Mouse (Mus musculus): ENCODE results near the gene Uba6. TPM values are rescaled to one million over a fixed set of nuclear protein-coding genes. Genes with fewer than 3 reads are reported as not detected.

Gene Uba6
- polyA plus RNA-seq, 1 experiment from 2014 or later: 21.6 TPM

DNA sequence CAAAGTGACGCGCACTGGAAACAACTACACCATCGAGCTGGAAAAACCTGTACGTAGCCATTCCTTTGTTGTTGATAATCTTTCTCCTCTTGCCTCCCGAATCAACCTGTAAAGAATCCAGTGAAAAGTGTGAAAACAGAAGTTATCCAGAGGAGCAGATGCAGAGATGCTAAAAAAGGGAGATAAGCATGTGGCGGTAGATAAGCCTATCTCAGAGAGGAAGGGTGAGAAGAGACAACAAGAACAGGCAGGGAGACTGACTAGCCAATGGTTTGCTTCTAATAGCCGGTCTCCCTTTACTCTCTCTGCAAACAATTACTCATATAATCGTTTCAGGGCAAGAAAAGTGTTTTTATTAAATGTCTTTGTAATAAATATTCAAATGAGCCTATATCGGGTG lies 77.8 kb downstream of the Uba6 start:
- Histone ChIP-seq H3K9ac (ENCODE audit: low read length) (no peak overlapping the region), H3K4me3 (ENCODE audit: low read depth, low read length) (no peak overlapping the region), H3K27ac (replicated peaks; ENCODE audit: low read depth, low read length) (no peak overlapping the region), H3K4me2 (ENCODE audit: low read depth, severe bottlenecking) (no peak overlapping the region), H3K4me1 (ENCODE audit: control insufficient read depth, insufficient read depth, low read length) (no peaks in the 10 kb centered on the region), H3K9me3 (ENCODE audit: control insufficient read depth, low read length) (no peaks in the 10 kb centered on the region), H3K36me3 (ENCODE audit: control insufficient read depth, insufficient read depth, low read length) (no peaks in the 10 kb centered on the region), H3K27me3 (ENCODE audit: control insufficient read depth, insufficient read depth, low read length) (no peaks in the 10 kb centered on the region)
- ATAC-seq (ENCODE audit: insufficient number of reproducible peaks, low FRiP score, low TSS enrichment, low read depth) (no peak), DNase-seq (ENCODE audit: low spot score) (no peak)
- WGBS: 86% methylated on average over 9 of the region's 9 CpGs

DNA sequence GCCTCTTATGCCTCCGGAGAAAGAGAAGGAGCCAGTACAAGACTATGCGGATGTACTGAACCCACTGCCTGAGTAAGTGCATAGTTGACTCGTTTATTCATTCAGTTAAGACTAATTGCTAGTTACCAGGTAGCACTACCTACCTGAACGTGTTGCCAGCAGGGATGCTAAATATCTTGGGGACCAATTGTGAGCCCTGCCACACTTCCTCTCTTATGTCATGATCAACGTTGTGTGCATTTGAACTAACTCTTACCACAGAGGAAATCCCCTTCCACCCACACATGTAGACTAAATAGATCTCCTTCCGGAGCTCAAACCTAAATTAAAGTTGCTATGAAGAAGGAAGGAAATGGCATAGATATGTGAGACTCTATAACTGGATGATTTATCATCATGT lies 85.9 kb downstream of the Uba6 start:
- Histone ChIP-seq H3K36me3 (ENCODE audit: control insufficient read depth, insufficient read depth, low read length) (no peaks in the 10 kb centered on the region), H3K4me3 (ENCODE audit: low read depth, low read length) (no peak overlapping the region), H3K27ac (replicated peaks; ENCODE audit: low read depth, low read length) (no peak overlapping the region), H3K4me2 (ENCODE audit: low read depth, severe bottlenecking) (no peak overlapping the region), H3K9ac (ENCODE audit: low read length) (no peak overlapping the region), H3K9me3 (ENCODE audit: control insufficient read depth, low read length) (no peaks in the 10 kb centered on the region), H3K27me3 (ENCODE audit: control insufficient read depth, insufficient read depth, low read length) (no peaks in the 10 kb centered on the region), H3K4me1 (ENCODE audit: control insufficient read depth, insufficient read depth, low read length) (no peaks in the 10 kb centered on the region)
- ATAC-seq (ENCODE audit: insufficient number of reproducible peaks, low FRiP score, low TSS enrichment, low read depth) (no peak), DNase-seq (ENCODE audit: low spot score) (no peak)
- WGBS: 84% methylated on average over 6 of the region's 6 CpGs

DNA sequence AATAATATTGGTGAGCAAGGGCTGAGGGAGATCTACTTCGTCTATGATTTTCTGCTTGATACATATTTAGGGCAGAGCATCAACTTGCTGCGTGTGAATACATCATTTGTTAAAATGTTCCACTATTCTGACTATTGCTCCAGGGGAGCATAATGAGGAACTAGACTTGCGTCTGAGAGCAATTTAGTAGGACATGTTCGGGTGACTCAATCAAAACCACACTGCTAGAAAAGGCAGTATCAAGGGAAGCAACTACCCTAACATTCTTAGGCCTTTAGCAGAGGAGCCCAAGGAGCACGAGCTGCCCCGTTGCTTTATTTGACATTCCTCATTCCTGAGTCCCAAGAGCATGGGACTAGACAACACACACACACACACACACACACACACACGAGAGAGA lies 87.6 kb downstream of the Uba6 start:
- Histone ChIP-seq H3K9me3 (ENCODE audit: control insufficient read depth, low read length) (no peaks in the 10 kb centered on the region), H3K4me2 (ENCODE audit: low read depth, severe bottlenecking) (no peak overlapping the region), H3K27ac (replicated peaks; ENCODE audit: low read depth, low read length) (no peak overlapping the region), H3K4me3 (ENCODE audit: low read depth, low read length) (no peak overlapping the region), H3K4me1 (ENCODE audit: control insufficient read depth, insufficient read depth, low read length) (no peaks in the 10 kb centered on the region), H3K27me3 (ENCODE audit: control insufficient read depth, insufficient read depth, low read length) (no peaks in the 10 kb centered on the region), H3K9ac (ENCODE audit: low read length) (no peak overlapping the region), H3K36me3 (ENCODE audit: control insufficient read depth, insufficient read depth, low read length) (no peaks in the 10 kb centered on the region)
- 83% methylated on average over 7 of the region's 7 CpGs for WGBS
- DNase-seq (ENCODE audit: low spot score) (no peak), ATAC-seq (ENCODE audit: insufficient number of reproducible peaks, low FRiP score, low TSS enrichment, low read depth) (no peak)

DNA sequence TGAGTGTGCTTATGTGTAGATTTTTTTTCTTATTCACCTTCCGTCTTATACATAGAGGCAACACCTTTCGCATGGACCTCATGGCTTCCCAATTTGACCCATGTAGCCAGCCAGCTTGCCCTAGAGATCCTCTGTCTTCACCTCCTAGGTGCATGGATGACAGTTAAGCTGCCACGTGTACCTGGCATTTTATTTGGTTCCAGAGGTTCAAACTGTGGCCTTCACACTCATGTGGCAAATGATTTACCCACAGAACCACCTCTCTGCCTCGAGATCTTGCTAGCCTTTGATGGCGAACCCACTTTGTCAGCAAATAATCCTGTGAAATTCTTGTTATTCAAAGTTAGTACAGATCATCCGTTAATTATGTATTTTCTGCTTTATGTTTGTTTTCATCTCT lies 88.6 kb downstream of the Uba6 start:
- no peak overlapping the region for H3K9ac ChIP-seq (ENCODE audit: low read length)
- no peak overlapping the region for H3K27ac ChIP-seq (replicated peaks; ENCODE audit: low read depth, low read length)
- H3K27me3 ChIP-seq (ENCODE audit: control insufficient read depth, insufficient read depth, low read length): no peaks in the 10 kb centered on the region
- no peaks in the 10 kb centered on the region for H3K36me3 ChIP-seq (ENCODE audit: control insufficient read depth, insufficient read depth, low read length)
- 85% methylated on average over 6 of the region's 6 CpGs for WGBS
- H3K4me3 ChIP-seq (ENCODE audit: low read depth, low read length): no peak overlapping the region
- no peaks in the 10 kb centered on the region for H3K4me1 ChIP-seq (ENCODE audit: control insufficient read depth, insufficient read depth, low read length)
- no peaks in the 10 kb centered on the region for H3K9me3 ChIP-seq (ENCODE audit: control insufficient read depth, low read length)
- no peak overlapping the region for H3K4me2 ChIP-seq (ENCODE audit: low read depth, severe bottlenecking)
- no peak for DNase-seq (ENCODE audit: low spot score)
- ATAC-seq (ENCODE audit: insufficient number of reproducible peaks, low FRiP score, low TSS enrichment, low read depth): no peak

DNA sequence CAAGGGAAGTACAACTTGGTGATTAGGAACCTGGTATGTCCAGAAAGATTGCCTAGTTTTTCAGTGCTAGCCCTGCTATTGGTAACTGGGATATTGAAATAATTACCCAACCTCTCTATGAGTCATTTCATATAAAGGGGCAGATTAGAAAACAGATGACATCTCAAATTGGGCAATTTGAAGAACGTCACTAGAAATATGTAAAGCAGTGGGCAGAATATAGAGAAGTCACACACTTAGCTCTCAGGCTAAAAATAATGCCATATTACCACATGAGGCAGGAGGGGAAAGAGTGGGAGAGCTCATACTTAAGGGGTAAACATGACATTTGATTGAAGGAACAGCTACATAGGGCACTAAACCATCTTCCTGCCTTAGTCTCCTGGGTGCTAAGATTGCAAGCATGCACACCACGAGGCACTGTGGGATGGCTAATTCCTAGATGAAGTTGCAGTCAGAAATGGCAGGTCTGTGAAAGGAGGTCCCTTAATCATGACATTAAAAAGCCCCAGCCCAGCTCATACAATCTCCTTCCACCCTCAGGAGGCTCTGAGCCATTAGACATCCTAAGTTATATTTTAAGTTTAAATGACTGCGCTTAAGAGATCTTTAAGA lies 93.8 kb downstream of the Uba6 start:
- Histone ChIP-seq H3K4me1 (ENCODE audit: control insufficient read depth, insufficient read depth, low read length) (no peaks in the 10 kb centered on the region), H3K4me2 (ENCODE audit: low read depth, severe bottlenecking) (no peak overlapping the region), H3K36me3 (ENCODE audit: control insufficient read depth, insufficient read depth, low read length) (no peaks in the 10 kb centered on the region), H3K9me3 (ENCODE audit: control insufficient read depth, low read length) (no peaks in the 10 kb centered on the region), H3K4me3 (ENCODE audit: low read depth, low read length) (no peak overlapping the region), H3K9ac (ENCODE audit: low read length) (no peak overlapping the region), H3K27me3 (ENCODE audit: control insufficient read depth, insufficient read depth, low read length) (no peaks in the 10 kb centered on the region), H3K27ac (replicated peaks; ENCODE audit: low read depth, low read length) (no peak overlapping the region)
- DNase-seq (ENCODE audit: low spot score): no peak
- ATAC-seq (ENCODE audit: insufficient number of reproducible peaks, low FRiP score, low TSS enrichment, low read depth): no peak
- 74% methylated on average over 3 of the region's 3 CpGs for WGBS

DNA sequence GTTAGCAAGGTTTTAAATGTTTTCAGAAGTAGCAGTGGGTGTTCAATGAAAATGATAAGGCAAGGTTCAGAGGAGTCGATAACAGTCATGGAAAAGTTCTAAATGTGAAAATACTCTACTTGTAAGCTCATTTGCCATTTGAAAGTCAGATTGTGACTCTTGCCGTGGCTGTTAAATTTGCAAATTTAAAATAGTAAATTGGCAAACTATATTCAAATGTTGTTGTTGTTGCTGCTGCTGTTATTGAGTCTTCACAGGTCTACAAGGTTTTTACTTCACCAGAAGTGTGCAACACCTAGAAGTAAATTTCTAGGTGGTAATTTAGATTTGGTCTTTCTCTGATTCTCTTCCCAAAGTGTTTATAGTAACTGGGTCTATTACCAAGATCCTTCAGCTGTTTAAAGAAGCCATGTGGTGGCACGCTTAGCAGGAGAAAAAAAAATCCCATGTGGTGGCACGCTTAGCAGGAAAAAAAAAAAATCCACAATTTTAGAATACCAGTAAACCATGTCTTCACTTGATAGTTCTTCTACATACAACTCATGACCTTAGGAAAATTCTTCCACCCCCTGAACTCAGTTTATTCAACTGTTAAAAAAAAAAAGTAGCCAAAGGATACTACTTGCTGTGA lies 99.7 kb downstream of the Uba6 start:
- ATAC-seq (ENCODE audit: insufficient number of reproducible peaks, low FRiP score, low TSS enrichment, low read depth) (no peak), DNase-seq (ENCODE audit: low spot score) (no peak)
- Histone ChIP-seq H3K4me3 (ENCODE audit: low read depth, low read length) (no peak overlapping the region), H3K4me1 (ENCODE audit: control insufficient read depth, insufficient read depth, low read length) (no peaks in the 10 kb centered on the region), H3K4me2 (ENCODE audit: low read depth, severe bottlenecking) (no peak overlapping the region), H3K27ac (replicated peaks; ENCODE audit: low read depth, low read length) (no peak overlapping the region), H3K9ac (ENCODE audit: low read length) (no peak overlapping the region), H3K27me3 (ENCODE audit: control insufficient read depth, insufficient read depth, low read length) (no peaks in the 10 kb centered on the region), H3K36me3 (ENCODE audit: control insufficient read depth, insufficient read depth, low read length) (no peaks in the 10 kb centered on the region), H3K9me3 (ENCODE audit: control insufficient read depth, low read length) (no peaks in the 10 kb centered on the region)
- WGBS: 85% methylated on average over 4 of the region's 4 CpGs

DNA sequence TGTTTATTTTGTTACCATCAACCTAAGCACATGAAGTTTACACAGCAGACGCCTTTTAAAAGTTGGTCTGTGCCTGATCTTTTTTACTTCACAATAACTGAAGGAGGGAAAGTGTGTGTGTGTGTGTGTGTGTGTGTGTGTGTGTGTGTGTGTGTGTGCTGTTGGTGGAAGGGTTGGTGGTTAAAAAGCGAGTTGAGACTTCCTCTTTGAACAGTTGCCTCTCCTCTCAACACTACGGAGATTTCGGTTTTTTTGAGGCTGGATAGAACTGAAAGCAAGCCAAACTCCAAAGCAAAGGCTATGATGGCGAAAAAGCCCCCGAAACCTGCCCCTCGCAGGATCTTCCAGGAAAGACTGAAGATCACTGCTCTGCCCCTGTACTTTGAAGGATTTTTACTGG lies 101.1 kb downstream of the Uba6 start, which contains the start of gene Stap1:
Gene Stap1, plus strand, starts transcription at position 209 of the 400 bp plus-strand sequence.
- Histone ChIP-seq H3K4me1 (ENCODE audit: control insufficient read depth, insufficient read depth, low read length) (no peaks in the 10 kb centered on the region), H3K4me2 (ENCODE audit: low read depth, severe bottlenecking) (no peak within 1 kb of the TSS), H3K9ac (ENCODE audit: low read length) (no peak within 1 kb of the TSS), H3K27me3 (ENCODE audit: control insufficient read depth, insufficient read depth, low read length) (no peaks in the 10 kb centered on the region), H3K27ac (replicated peaks; ENCODE audit: low read depth, low read length) (no peak within 1 kb of the TSS), H3K4me3 (ENCODE audit: low read depth, low read length) (no peak within 1 kb of the TSS), H3K36me3 (ENCODE audit: control insufficient read depth, insufficient read depth, low read length) (no peaks in the 10 kb centered on the region), H3K9me3 (ENCODE audit: control insufficient read depth, low read length) (no peaks in the 10 kb centered on the region)
- 76% methylated on average over 7 of the region's 7 CpGs for WGBS
- DNase-seq (ENCODE audit: low spot score) (no peak), ATAC-seq (ENCODE audit: insufficient number of reproducible peaks, low FRiP score, low TSS enrichment, low read depth) (no peak)

DNA sequence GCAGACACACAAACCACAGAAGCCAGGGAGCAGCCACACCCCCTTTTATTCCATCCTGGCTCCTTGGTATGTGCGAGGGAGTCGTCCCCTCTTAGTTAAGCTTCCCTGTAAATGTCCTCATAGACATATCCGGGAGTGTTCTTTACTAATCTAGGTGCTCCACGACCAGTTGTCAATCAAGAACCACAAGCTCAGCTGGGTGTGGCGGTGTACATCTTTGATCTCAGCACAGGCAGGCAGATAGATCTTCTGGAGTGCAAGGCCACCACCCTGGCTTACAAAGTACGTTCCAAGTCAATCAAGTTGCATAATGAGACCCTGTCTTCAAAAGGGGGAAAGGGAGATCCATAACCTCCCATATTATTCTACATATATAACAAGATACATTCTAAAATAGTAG lies 103.5 kb downstream of the Uba6 start:
- Histone ChIP-seq H3K36me3 (ENCODE audit: control insufficient read depth, insufficient read depth, low read length) (no peaks in the 10 kb centered on the region), H3K9me3 (ENCODE audit: control insufficient read depth, low read length) (no peaks in the 10 kb centered on the region), H3K4me1 (ENCODE audit: control insufficient read depth, insufficient read depth, low read length) (no peaks in the 10 kb centered on the region), H3K9ac (ENCODE audit: low read length) (no peak overlapping the region), H3K4me2 (ENCODE audit: low read depth, severe bottlenecking) (no peak overlapping the region), H3K27me3 (ENCODE audit: control insufficient read depth, insufficient read depth, low read length) (no peaks in the 10 kb centered on the region), H3K4me3 (ENCODE audit: low read depth, low read length) (no peak overlapping the region), H3K27ac (replicated peaks; ENCODE audit: low read depth, low read length) (no peak overlapping the region)
- WGBS: 80% methylated on average over 6 of the region's 6 CpGs
- ATAC-seq (ENCODE audit: insufficient number of reproducible peaks, low FRiP score, low TSS enrichment, low read depth) (no peak), DNase-seq (ENCODE audit: low spot score) (no peak)

DNA sequence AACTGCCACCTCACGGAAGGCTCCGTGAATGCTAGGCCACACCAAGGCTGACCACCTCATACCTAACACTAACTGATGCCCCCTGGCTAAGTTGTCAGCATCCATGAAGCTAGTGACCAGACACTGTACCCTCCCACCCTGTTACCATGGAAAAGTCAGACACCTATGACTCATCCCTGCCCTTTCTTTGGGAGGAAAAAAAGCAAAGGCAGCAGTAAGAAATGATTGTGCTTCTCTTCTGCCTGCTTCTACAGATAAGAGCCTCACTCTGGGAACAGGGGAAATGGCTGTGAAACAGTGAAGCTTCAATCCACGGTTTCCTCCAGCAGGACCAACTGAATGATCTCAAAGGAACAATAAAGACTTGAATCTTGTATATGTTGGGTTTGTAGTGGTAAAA lies 104.2 kb downstream of the Uba6 start:
- no peak for DNase-seq (ENCODE audit: low spot score)
- Histone ChIP-seq H3K36me3 (ENCODE audit: control insufficient read depth, insufficient read depth, low read length) (no peaks in the 10 kb centered on the region), H3K9me3 (ENCODE audit: control insufficient read depth, low read length) (no peaks in the 10 kb centered on the region), H3K27me3 (ENCODE audit: control insufficient read depth, insufficient read depth, low read length) (no peaks in the 10 kb centered on the region), H3K4me1 (ENCODE audit: control insufficient read depth, insufficient read depth, low read length) (no peaks in the 10 kb centered on the region), H3K27ac (replicated peaks; ENCODE audit: low read depth, low read length) (no peak overlapping the region), H3K4me3 (ENCODE audit: low read depth, low read length) (no peak overlapping the region), H3K9ac (ENCODE audit: low read length) (no peak overlapping the region), H3K4me2 (ENCODE audit: low read depth, severe bottlenecking) (no peak overlapping the region)
- no peak for ATAC-seq (ENCODE audit: insufficient number of reproducible peaks, low FRiP score, low TSS enrichment, low read depth)
- 85% methylated on average over 3 of the region's 3 CpGs for WGBS
